ENCODE assay signal across 10 mouse cellular contexts in genomic region chr11:62809201-62809600, GRCm38 (mm10). TPM values are rescaled to one million over a fixed set of nuclear protein-coding genes. Genes with fewer than 3 reads are reported as not detected.
DNase-seq lines count a peak whose midpoint lies in the region; ATAC-seq and TF ChIP-seq lines count a peak whose summit lies in the region.
"Had no signal": no experiment of that assay in that cellular context is flagged by ENCODE, and none has a peak within 500 bp of the region (broad histone marks: within the 10 kb centered on the region; RNA-seq: fewer than 3 reads in every experiment).

No protein-coding gene starts in this region.

- no peak for ATAC-seq in G1E (ENCODE audit: extremely low read depth, insufficient number of reproducible peaks, low FRiP score, poor library complexity, severe bottlenecking)

- H3K9me3 ChIP-seq in G1E (replicated peaks), result no peaks in the 10 kb centered on the region

- no peaks in the 10 kb centered on the region for H3K4me1 ChIP-seq in G1E (ENCODE audit: insufficient read depth, low read depth, low read length)

- DNase-seq in cerebellum, postnatal 10 days, result peak; percentile 53 to 56
- DNase-seq in cerebellum, adult 9-11 months, result no peak
- no peak for DNase-seq in left cerebral cortex, adult 2 months (ENCODE audit: extremely low spot score in 1 of 2, low spot score in 2 of 2)
- DNase-seq in left cerebral cortex, postnatal 36 days (ENCODE audit: low spot score in 2 of 2), result no peak
- DNase-seq in G1E (ENCODE audit: low spot score), result no peak
- DNase-seq in lung, postnatal 10 days, result peak; percentile 34
- no peak for DNase-seq in spleen, postnatal 4 days (ENCODE audit: low spot score in 2 of 2)
- no peak for DNase-seq in gastrocnemius, adult 18-20 months (ENCODE audit: low spot score)

- TF ChIP-seq CTCF in left cerebral cortex, adult 2 months (IDR thresholded peaks at IDR 0.05), result peak; percentile 45
- TF ChIP-seq CTCF in G1E (IDR thresholded peaks at IDR 0.05; ENCODE audit: low read depth, low read length), result peak; percentile 9; the same call in 1 of the 2 replicates

- H3K27ac ChIP-seq in left cerebral cortex, adult 2 months, result no peak overlapping the region

- intact Hi-C loops in left cerebral cortex, adult 2 months (cut with DNase I), result no loop called here
- intact Hi-C loops in left cerebral cortex, postnatal 36 days (cut with DNase I), result no loop called here

- H3K4me3 ChIP-seq in left cerebral cortex, adult 2 months, result no peak overlapping the region
- H3K4me3 ChIP-seq in G1E (ENCODE audit: low read depth, low read length), result no peak overlapping the region
- H3K4me3 ChIP-seq: megakaryocyte, embryonic 14.5 days had no signal

- H3K36me3 ChIP-seq in G1E (replicated peaks), result no peaks in the 10 kb centered on the region

- H3K27me3 ChIP-seq in G1E (ENCODE audit: insufficient read depth, low read length), result peaks cover 5% of the 10 kb centered on the region

RNA-seq across cellular contexts. Expression of gene Trim16, which starts 10.8 kb away (rescaled TPM):
- total RNA-seq in left cerebral cortex, adult 2 months (2021), result 1 to 10 TPM; 2.4 to 4.0 TPM
- 1 to 10 TPM; 2.3 to 2.4 TPM for total RNA-seq in left cerebral cortex, postnatal 36 days (2021)
- total RNA-seq in G1E (2014; fragmentation: Nextera tagmentation) (not detected in 2 replicates), G1E (2017) (0.05 TPM in 1 of 2 replicates, not detected in the other)
- polyA plus RNA-seq in G1E (2012), result not detected in 2 replicates
- 10 to 100 TPM; 27.1 to 30.2 TPM for total RNA-seq in gastrocnemius, adult 18-20 months (2021)

RNA-seq across cellular contexts. Expression of gene Zfp286, which starts 19.9 kb away (rescaled TPM):
- total RNA-seq in left cerebral cortex, adult 2 months (2021), result 10 to 100 TPM; 26.8 to 29.0 TPM
- total RNA-seq in left cerebral cortex, postnatal 36 days (2021), result 10 to 100 TPM; 19.8 to 27.2 TPM
- total RNA-seq in G1E (2014; fragmentation: Nextera tagmentation), result not detected in 2 replicates
- 1.1 and 1.6 TPM in 2 replicates for total RNA-seq in G1E (2017)
- polyA plus RNA-seq in G1E (2012), result not detected in 2 replicates
- 1 to 10 TPM; 1.1 to 1.4 TPM for total RNA-seq in gastrocnemius, adult 18-20 months (2021)

RNA-seq across cellular contexts. Expression of gene Fbxw10, which starts 37.7 kb away (rescaled TPM):
- 1 to 10 TPM in 1 of 2 experiments, under 1 TPM in 1; 0.96 to 1.2 TPM for total RNA-seq in left cerebral cortex, adult 2 months (2021)
- under 1 TPM; 0.39 to 0.74 TPM for total RNA-seq in left cerebral cortex, postnatal 36 days (2021)
- total RNA-seq in G1E (2014; fragmentation: Nextera tagmentation) (not detected in 2 replicates), G1E (2017) (0.17 and 0.55 TPM in 2 replicates)
- not detected in 2 replicates for polyA plus RNA-seq in G1E (2012)
- total RNA-seq in gastrocnemius, adult 18-20 months (2021), result under 1 TPM; 0.07 to 0.19 TPM

RNA-seq across cellular contexts. Expression of gene Gm10428, which starts 56.3 kb away (rescaled TPM):
- total RNA-seq in left cerebral cortex, adult 2 months (2021), result not detected
- not detected for total RNA-seq in left cerebral cortex, postnatal 36 days (2021)
- total RNA-seq in G1E (2014; fragmentation: Nextera tagmentation), result not detected in 2 replicates
- not detected in 2 replicates for total RNA-seq in G1E (2017)
- polyA plus RNA-seq in G1E (2012), result not detected in 2 replicates
- not detected for total RNA-seq in gastrocnemius, adult 18-20 months (2021)
- total RNA-seq: gastrocnemius, postnatal 4 days had no signal

Comparison
In these comparisons a context has a peak if more than half of its experiments do, and no peak if none do; other contexts are left out.
1. DNase-seq: peak in cerebellum, postnatal 10 days (2 of 2) and lung, postnatal 10 days (single experiment); none in cerebellum, adult 9-11 months (single experiment), left cerebral cortex, adult 2 months (0 of 2), left cerebral cortex, postnatal 36 days (0 of 2), G1E (single experiment), spleen, postnatal 4 days (0 of 2) and gastrocnemius, adult 18-20 months (single experiment).
2. RNA of gene Trim16, which starts 10.8 kb away (total RNA-seq): 27.1 to 30.2 TPM in gastrocnemius, adult 18-20 months; 2.4 to 4.0 TPM in left cerebral cortex, adult 2 months, 2.3 to 2.4 TPM in left cerebral cortex, postnatal 36 days and 0.05 TPM in G1E; every median in the first group is over 4 times any median in the second.
3. RNA of gene Zfp286, which starts 19.9 kb away (total RNA-seq): 26.8 to 29.0 TPM in left cerebral cortex, adult 2 months and 19.8 to 27.2 TPM in left cerebral cortex, postnatal 36 days; 1.1 to 1.6 TPM in G1E and 1.1 to 1.4 TPM in gastrocnemius, adult 18-20 months; every median in the first group is over 4 times any median in the second.